Mouse (Mus musculus): Measurements from ENCODE around the gene Pan2. TPM values are rescaled to one million over a fixed set of nuclear protein-coding genes. Genes with fewer than 3 reads are reported as not detected.
A peak's percentile ranks its signal among the peaks of the same experiment; 100 is the strongest.
"Not testable (repeated sequence)": the region's sequence is repeated elsewhere in the genome, so short reads cannot be mapped to it uniquely, and the experiment has no call there.

Gene Pan2
- polyA plus RNA-seq, 1 experiment, result 40.5 TPM

DNA sequence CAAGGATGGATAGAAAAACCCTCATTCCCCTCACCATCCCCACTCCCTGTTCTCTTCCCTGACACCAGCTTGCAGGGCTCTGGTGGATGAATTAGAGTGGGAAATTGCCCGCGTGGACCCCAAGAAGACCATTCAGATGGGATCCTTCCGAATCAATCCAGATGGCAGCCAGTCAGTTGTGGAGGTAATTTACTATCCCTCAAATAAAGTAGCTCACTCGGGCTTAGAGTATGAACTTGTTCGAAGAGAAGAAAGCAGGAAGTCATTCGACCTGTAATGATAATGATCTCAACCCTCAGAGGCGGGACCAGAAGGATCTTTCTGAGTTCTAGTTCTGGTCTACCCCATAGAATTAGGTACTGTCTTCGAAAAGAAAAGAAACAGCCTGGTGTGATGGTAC lies 20.4 kb downstream of the Pan2 start:
- H3K9ac ChIP-seq (ENCODE audit: low read depth, poor library complexity, severe bottlenecking), result peak overlapping the region; percentile 83
- H3K27ac ChIP-seq (ENCODE audit: insufficient read depth, low read length), result no peak overlapping the region
- no peaks in the 10 kb centered on the region for H3K27me3 ChIP-seq (ENCODE audit: control insufficient read depth, insufficient read depth, low read length, poor library complexity, severe bottlenecking)
- H3K36me3 ChIP-seq (ENCODE audit: control insufficient read depth, insufficient read depth, low read length, poor library complexity, severe bottlenecking), result peaks cover 13% of the 10 kb centered on the region
- TF ChIP-seq POLR2A (IDR thresholded peaks at IDR 0.05; ENCODE audit: insufficient read depth, low read length), result no peak
- no peaks in the 10 kb centered on the region for H3K4me1 ChIP-seq (ENCODE audit: control insufficient read depth, insufficient read depth, low read length)
- H3K4me3 ChIP-seq (ENCODE audit: low read depth, low read length), result peak overlapping the region; percentile 74
- no peaks in the 10 kb centered on the region for H3K9me3 ChIP-seq (replicated peaks; ENCODE audit: control insufficient read depth, insufficient read depth, low read length, poor library complexity, severe bottlenecking)

GRCm38 (mm10) chr10:128326825-128327224 lies 23.7 kb downstream of the Pan2 start:
- TF ChIP-seq POLR2A (IDR thresholded peaks at IDR 0.05; ENCODE audit: insufficient read depth, low read length) (no peak), EP300 (IDR thresholded peaks at IDR 0.05; ENCODE audit: insufficient read depth, low read depth, low read length) (no peak), CTCF (IDR thresholded peaks at IDR 0.05; ENCODE audit: low read depth, low read length) (no peak)
- H3K9me3 ChIP-seq (replicated peaks; ENCODE audit: control insufficient read depth, insufficient read depth, low read length, poor library complexity, severe bottlenecking), result no peaks in the 10 kb centered on the region
- H3K27ac ChIP-seq (ENCODE audit: insufficient read depth, low read length), result no peak overlapping the region
- 0 out of 2 replicates have a peak, but pooled peaks cover 2% of the 10 kb centered on the region for H3K36me3 ChIP-seq (ENCODE audit: control insufficient read depth, insufficient read depth, low read length, poor library complexity, severe bottlenecking)
- no peaks in the 10 kb centered on the region for H3K4me1 ChIP-seq (ENCODE audit: control insufficient read depth, insufficient read depth, low read length)
- no peak overlapping the region for H3K4me3 ChIP-seq (ENCODE audit: low read depth, low read length)
- H3K27me3 ChIP-seq (ENCODE audit: control insufficient read depth, insufficient read depth, low read length, poor library complexity, severe bottlenecking), result no peaks in the 10 kb centered on the region
- no peak overlapping the region for H3K9ac ChIP-seq (ENCODE audit: low read depth, poor library complexity, severe bottlenecking)

DNA sequence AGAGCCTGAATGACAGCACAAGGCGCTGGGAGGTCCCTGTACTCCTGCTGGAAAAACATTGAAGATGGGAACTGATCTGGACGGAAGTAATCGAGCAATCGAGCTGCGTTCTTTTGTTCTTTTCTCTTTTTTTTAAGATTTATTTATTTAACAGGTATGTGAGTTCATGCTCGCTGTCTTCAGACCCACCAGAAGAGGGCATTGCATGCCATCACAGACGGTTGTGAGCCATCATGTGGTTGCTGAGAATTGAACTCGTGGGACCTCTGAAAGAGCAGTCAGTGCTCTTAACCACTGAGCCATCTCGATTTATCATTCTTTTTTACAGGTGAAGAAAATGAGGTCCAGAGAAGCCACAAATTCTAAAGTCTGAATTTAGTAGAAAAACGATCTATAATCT lies 24.5 kb downstream of the Pan2 start:
- Histone ChIP-seq H3K27me3 (ENCODE audit: control insufficient read depth, insufficient read depth, low read length, poor library complexity, severe bottlenecking) (no peaks in the 10 kb centered on the region), H3K9me3 (replicated peaks; ENCODE audit: control insufficient read depth, insufficient read depth, low read length, poor library complexity, severe bottlenecking) (no peaks in the 10 kb centered on the region), H3K27ac (ENCODE audit: insufficient read depth, low read length) (no peak overlapping the region), H3K36me3 (ENCODE audit: control insufficient read depth, insufficient read depth, low read length, poor library complexity, severe bottlenecking) (0 out of 2 replicates have a peak, but pooled peaks cover 2% of the 10 kb centered on the region), H3K4me1 (ENCODE audit: control insufficient read depth, insufficient read depth, low read length) (no peaks in the 10 kb centered on the region), H3K9ac (ENCODE audit: low read depth, poor library complexity, severe bottlenecking) (no peak overlapping the region), H3K4me3 (ENCODE audit: low read depth, low read length) (no peak overlapping the region)
- TF ChIP-seq POLR2A (IDR thresholded peaks at IDR 0.05; ENCODE audit: insufficient read depth, low read length), result no peak
- TF ChIP-seq CTCF (IDR thresholded peaks at IDR 0.05; ENCODE audit: low read depth, low read length), result peak; percentile 45

DNA sequence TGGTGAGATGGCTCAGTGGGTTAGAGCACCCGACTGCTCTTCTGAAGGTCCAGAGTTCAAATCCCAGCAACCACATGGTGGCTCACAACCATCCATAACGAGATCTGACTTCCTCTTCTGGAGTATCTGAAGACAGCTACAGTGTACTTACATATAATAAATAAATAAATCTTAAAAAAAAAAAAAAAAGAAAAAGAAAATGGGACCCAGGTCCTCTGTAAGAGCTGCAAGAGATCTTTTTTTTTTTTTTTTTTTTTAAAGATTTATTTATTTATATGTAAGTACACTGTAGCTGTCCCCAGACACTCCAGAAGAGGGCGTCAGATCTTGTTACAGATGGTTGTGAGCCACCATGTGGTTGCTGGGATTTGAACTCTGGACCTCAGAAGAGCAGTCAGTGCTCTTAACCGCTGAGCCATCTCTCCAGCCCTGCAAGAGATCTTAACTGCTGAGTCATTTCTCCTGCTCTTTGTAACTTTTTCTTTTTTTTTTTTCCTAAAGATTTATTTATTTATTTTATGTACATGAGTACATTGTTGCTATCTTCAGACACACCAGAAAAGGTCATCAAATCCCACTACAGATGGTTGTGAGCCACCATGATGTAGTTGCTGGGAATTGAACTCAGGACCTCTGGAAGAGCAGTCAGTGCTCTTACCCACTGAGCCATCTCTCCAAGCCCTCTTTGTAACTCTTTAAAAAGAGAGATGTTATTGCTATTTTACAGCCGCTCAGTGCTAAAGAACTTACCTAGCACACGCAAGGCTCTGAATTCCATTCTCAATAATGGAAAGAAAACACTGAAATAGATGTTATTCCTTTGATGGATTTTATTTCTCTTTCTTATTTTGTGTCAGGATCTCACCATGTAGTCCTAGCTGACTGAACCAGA lies 29.5 kb downstream of the Pan2 start:
- H3K9ac ChIP-seq (ENCODE audit: low read depth, poor library complexity, severe bottlenecking); H3K4me3 ChIP-seq (ENCODE audit: low read depth, low read length); H3K36me3 ChIP-seq (ENCODE audit: control insufficient read depth, insufficient read depth, low read length, poor library complexity, severe bottlenecking); H3K27ac ChIP-seq (ENCODE audit: insufficient read depth, low read length); H3K27me3 ChIP-seq (ENCODE audit: control insufficient read depth, insufficient read depth, low read length, poor library complexity, severe bottlenecking); H3K9me3 ChIP-seq (replicated peaks; ENCODE audit: control insufficient read depth, insufficient read depth, low read length, poor library complexity, severe bottlenecking); H3K4me1 ChIP-seq (ENCODE audit: control insufficient read depth, insufficient read depth, low read length): not testable (repeated sequence)

DNA sequence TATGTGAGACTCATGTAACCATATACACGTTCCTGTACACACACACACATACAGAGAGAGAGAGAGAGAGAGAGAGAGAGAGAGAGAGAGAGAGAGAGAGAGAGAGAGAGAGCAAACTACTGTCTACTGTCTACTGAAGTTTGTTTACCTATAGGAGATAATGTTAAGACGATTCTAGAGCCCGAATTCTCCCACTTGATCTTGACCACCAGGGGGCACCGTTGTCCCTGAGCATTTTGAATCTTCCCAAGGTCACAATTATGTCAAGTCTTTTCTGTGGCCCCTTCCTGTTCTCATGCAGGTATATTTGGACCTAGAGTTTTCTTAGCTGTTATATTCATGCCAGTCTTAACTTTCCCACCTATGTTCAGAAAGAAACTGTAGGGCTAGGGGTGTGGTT lies 32.4 kb downstream of the Pan2 start:
- TF ChIP-seq CTCF (IDR thresholded peaks at IDR 0.05; ENCODE audit: low read depth, low read length), result no peak
- TF ChIP-seq POLR2A (IDR thresholded peaks at IDR 0.05; ENCODE audit: insufficient read depth, low read length), result no peak
- TF ChIP-seq EP300 (IDR thresholded peaks at IDR 0.05; ENCODE audit: insufficient read depth, low read depth, low read length), result no peak
- Histone ChIP-seq H3K9me3 (replicated peaks; ENCODE audit: control insufficient read depth, insufficient read depth, low read length, poor library complexity, severe bottlenecking) (no peaks in the 10 kb centered on the region), H3K4me1 (ENCODE audit: control insufficient read depth, insufficient read depth, low read length) (no peaks in the 10 kb centered on the region), H3K27me3 (ENCODE audit: control insufficient read depth, insufficient read depth, low read length, poor library complexity, severe bottlenecking) (no peaks in the 10 kb centered on the region), H3K36me3 (ENCODE audit: control insufficient read depth, insufficient read depth, low read length, poor library complexity, severe bottlenecking) (peaks cover 7% of the 10 kb centered on the region), H3K27ac (ENCODE audit: insufficient read depth, low read length) (no peak overlapping the region), H3K9ac (ENCODE audit: low read depth, poor library complexity, severe bottlenecking) (no peak overlapping the region), H3K4me3 (ENCODE audit: low read depth, low read length) (no peak overlapping the region)

DNA sequence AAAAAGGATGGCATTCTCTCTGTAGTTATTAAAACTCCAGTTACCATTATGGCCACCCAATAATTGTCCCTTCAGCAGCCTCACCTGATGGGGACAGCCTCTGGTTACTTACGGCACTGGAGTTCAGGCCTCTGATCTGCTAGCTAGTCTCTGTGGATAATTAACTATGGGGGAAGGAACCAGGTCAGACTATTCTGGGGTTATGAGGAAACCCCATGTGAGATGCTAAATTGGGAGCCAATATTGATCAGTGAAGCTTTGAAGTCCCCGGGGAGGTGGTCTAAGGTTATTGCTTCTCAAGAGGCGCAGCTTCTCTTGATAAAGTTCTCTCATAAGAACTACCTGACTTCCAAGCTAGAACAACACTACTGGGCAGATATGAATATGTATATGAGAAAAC lies 33.1 kb downstream of the Pan2 start:
- H3K9me3 ChIP-seq (replicated peaks; ENCODE audit: control insufficient read depth, insufficient read depth, low read length, poor library complexity, severe bottlenecking), result no peaks in the 10 kb centered on the region
- no peaks in the 10 kb centered on the region for H3K27me3 ChIP-seq (ENCODE audit: control insufficient read depth, insufficient read depth, low read length, poor library complexity, severe bottlenecking)
- peaks cover 10% of the 10 kb centered on the region for H3K36me3 ChIP-seq (ENCODE audit: control insufficient read depth, insufficient read depth, low read length, poor library complexity, severe bottlenecking)
- no peaks in the 10 kb centered on the region for H3K4me1 ChIP-seq (ENCODE audit: control insufficient read depth, insufficient read depth, low read length)
- no peak overlapping the region for H3K27ac ChIP-seq (ENCODE audit: insufficient read depth, low read length)
- H3K4me3 ChIP-seq (ENCODE audit: low read depth, low read length), result no peak overlapping the region
- TF ChIP-seq CTCF (IDR thresholded peaks at IDR 0.05; ENCODE audit: low read depth, low read length), result no peak
- no peak for TF ChIP-seq POLR2A (IDR thresholded peaks at IDR 0.05; ENCODE audit: insufficient read depth, low read length)
- no peak for TF ChIP-seq EP300 (IDR thresholded peaks at IDR 0.05; ENCODE audit: insufficient read depth, low read depth, low read length)
- no peak overlapping the region; the same call in 1 of the 2 replicates for H3K9ac ChIP-seq (ENCODE audit: low read depth, poor library complexity, severe bottlenecking)
